Mouse (Mus musculus): ENCODE results near the gene Acot7.
A peak's percentile ranks its signal among the peaks of the same experiment; 100 is the strongest.

Acot7 gene

DNA sequence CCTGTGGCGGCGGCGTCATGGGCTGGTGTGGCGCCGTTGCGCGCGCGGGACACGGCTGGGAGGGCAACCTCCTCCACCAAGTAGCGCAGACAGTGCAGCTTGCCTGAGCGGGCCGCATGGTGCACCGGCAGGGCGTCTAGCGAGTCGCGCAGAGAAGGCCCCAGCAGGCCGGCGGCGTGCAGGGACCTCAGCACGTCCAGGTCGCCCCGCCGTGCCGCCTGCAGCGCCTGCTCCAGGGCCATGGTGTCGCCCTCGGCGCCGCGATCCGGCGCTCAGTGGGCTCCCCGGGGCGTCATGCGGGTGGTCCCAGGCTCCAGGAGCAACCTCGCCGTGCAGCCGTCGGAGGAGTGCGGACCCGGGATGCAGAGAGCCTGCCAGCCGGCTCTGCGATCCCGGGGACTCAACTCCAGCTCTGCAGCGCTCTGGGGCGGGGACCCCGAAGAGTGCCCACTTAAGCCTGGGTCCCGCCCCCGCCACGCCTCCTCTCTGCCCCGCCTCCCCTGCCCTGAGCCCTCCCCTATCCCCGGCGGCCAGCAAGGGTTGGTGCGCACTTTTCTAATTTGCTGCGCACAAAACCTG, 25.9 kb upstream of the Acot7 start, which contains the start of gene Espn:
Espn (minus strand) TSS at position 406 of the 579 bp plus-strand sequence.
- DNase-seq = peak; percentile 85

DNA sequence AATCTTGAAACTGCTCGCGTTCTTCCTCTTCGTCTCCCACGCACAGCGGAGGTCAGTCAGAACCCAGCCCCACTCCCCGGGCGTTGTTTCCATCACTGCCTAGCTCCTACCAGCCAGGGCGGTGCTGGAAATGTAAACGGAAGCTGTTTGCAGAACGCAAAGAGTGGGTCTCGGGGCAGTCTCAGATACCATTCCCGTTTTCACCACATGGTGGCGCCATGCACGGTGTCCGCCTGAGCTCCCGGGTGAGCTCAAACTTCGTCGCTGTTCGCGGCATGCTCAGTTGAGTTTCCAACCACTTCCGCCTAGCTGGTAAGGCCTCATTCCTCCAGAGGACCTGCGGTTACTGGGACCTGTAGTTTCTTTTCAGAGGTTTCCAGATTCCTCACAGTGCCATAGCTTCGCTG, 24.2 kb upstream of the Acot7 start:
- DNase-seq = peak; percentile 98

GRCm38 (mm10) chr4:152155019-152155418, 22.9 kb upstream of the Acot7 start:
- no peak for DNase-seq

- peak; percentile 81 for DNase-seq
Observed at GRCm38 (mm10) chr4:152157779-152158584, 20.0 kb upstream of the Acot7 start.

DNA sequence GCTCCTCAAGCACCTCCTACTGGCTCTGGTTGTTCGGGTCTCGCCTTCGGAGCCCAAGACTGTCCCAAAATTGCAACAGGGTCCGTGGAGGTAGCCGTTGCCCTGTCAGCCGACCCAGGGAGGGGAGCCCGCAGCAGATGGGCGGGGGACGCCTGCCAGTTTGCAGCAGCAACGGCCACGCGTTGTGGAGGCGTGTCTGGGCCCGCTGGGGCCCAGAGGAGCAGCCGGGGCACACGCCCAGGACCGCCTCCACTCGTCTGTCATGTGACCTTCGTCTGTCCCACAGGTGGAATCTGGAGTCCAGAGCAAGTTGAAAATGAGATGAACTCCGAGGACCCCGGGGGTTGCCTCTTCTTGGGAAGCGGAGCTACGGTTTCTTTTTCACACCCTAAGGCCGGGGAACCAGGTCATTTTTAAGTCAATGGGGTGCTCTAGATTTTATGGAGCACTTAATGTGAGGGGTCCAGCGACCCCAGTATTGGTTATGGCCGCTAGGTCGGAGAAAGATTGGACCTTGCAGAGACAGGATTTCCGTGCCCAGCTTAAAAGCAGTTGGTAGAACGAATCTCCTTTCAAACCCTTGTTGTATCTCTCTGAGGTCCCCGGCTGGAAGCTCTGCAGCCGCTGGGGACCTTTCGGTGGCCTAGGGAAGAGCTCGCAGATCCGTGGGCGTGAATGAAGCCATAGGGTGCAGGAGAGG, 19.2 kb upstream of the Acot7 start, which contains the start of gene Hes2:
Hes2 (plus strand) TSS at position 283 of the 700 bp plus-strand sequence.
- DNase-seq = peak; percentile 42

DNA sequence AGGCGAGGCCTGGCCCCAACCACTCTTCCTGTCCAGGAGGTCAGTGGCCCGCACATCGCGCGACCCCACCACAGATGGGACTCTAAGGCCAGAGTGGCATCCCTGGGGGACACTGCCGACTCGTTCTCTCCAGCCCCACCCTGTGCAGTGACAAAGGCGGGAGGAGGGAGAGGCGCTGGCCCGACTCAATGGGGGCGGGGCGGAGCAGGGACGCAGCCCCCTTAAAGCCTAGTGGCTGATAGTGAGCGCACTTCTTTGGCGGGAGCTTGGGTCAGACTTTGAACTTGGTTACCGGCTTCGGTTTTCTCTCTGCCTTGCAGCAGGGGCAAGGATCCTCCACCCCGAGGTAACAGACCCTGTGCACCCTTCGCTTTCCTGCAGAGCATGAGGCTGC, 18.7 kb upstream of the Acot7 start:
- DNase-seq = peak; percentile 26

- DNase-seq = no peak
Observed at GRCm38 (mm10) chr4:152160748-152161147, 17.2 kb upstream of the Acot7 start.

DNA sequence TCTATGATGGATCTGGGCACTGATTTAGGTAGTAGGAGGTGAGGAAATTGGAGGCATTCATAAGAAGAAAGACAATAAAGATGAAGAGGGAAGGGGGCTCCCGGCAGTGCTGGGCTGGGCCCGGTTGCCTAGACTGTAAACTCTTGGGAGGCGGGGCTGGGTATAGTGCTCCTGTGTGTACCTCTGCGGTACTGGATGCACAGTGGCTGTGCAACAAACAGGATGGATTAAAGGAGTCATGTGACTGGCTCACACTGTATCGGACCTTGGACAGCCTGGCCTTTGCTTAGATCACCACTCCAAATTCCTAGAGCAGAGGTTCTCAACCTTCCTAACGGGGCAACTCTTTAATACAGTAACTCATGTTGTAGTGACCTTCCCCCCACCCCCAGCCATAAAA, 16.3 kb upstream of the Acot7 start:
- DNase-seq = no peak

GRCm38 (mm10) chr4:152162748-152163147, 15.2 kb upstream of the Acot7 start:
- no peak for DNase-seq

DNA sequence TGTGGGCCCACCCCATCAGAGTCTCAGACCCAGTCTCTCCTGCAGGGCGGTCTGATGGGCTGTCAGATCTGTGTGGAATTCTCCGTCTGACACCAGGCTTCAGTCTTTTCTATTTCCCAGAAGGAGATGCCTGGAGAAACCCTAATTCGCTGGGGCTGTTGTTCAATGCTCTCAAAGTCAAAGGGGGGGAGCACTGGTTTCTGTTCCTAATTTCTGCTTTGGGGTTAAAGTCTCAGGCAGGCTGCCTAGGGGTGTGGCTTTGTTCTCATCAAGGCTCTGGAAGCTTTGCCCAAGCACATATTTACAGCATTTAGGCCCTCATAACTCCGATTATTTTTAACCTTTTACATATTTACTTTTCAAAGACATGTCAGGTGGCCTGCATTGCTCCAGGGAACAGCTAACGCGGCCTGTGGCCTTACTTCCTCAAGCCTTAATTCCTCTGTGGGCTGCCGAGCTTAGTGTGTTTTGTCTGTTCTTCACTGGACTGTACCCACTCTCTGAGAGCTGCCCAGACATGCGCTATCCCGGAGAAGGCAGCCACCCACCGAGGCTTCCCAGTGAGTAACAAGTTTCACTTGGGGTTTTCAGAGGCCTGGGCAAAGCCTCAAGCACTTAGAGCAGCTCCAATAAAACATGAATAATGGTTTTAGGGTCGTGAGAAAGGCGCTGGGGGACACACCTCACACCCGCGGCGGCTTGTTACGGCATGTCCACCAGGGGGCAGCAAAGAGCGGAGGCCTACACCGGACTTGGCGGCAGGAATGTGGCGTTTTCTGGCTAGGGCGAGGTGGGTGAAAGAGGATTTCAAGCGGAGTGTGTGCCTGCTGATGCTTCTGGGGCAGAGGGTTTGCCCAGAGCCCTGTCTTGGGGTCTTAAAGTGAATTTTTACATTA, 12.7 kb upstream of the Acot7 start:
- DNase-seq = peak; percentile 92

DNA sequence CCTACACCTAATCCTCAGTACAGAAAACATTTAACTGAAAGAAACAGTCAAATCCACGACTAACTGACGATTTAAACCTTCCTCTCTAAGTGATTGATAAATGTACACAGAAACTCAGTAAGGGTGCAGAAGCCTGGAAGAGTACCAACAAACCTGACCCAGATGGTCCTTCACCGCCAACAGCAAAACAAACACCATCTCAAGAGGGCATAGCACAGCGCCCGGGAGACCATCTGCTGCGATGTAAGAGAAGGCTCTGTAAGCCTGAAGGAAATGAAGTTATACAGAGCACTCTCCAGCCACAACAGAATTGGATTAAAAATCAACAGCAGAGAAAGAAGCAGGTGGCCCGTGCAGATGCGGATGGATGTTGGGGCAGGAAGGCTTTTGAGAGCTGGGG, 9.9 kb upstream of the Acot7 start:
- no peak for DNase-seq

DNA sequence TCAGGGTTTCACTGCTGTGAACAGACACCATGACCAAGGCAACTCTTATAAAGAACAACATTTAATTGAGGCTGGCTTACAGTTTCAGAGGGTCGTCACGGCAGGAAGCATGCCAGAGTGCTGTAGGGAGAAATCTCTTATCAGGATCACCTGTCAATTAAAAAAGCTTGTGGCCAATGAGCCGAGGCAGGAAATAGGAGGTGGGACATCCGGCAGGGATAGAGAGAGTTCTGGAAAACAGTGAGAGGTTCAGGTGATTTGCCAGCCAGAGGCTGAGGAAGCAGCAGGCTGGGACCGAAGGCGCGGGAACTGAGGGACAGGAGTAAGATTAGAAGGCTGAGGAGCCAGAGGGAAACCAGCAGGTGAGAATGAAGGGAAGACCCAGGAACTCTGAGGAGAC, 8.8 kb upstream of the Acot7 start:
- no peak for DNase-seq

- DNase-seq = no peak
Observed at GRCm38 (mm10) chr4:152170286-152170685, 7.6 kb upstream of the Acot7 start.

GRCm38 (mm10) chr4:152171543-152171942, 6.4 kb upstream of the Acot7 start:
- DNase-seq = no peak

DNA sequence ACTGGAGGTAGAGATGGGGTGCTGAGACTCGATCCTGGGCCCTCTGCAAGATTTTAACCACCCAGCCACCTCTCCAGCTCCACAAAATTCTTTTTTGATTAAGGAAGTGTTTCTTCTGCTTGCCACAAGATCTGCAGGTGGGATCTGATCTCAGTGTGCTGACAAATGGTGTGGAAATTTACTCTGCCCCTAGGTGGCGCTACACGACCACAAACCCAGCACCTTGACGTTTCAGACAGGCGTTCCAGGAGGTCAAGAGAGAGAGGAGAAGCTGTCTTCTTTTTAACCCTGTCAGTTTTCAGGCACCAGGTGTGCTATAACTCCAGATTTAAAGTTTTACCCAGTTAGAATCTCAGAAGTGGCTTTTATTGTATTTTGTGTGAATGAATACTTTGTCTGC, 4.9 kb upstream of the Acot7 start:
- DNase-seq = peak; percentile 91

GRCm38 (mm10) chr4:152173956-152174355, 4.0 kb upstream of the Acot7 start:
- no peak for DNase-seq

- DNase-seq = no peak
Observed at GRCm38 (mm10) chr4:152176638-152177037, 1.3 kb upstream of the Acot7 start.

DNA sequence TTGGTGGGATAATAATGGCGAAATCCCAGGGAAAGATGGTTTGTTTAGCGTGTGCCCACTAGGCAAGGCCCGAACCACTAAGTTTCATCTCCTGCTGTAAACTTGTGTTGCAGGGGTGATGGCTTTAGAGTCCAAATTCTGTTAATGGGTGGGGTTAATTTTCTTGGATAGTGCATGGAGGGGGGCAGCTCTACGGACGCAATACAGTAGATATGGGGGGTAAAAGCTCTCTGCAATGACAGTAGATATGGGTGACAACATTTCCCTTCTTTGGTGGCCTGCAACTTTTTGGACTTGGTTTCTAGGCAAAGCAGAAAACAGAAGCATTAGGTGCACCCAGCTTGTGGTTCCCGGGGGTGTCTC, 779 bp upstream of the Acot7 start:
- DNase-seq = no peak

DNA sequence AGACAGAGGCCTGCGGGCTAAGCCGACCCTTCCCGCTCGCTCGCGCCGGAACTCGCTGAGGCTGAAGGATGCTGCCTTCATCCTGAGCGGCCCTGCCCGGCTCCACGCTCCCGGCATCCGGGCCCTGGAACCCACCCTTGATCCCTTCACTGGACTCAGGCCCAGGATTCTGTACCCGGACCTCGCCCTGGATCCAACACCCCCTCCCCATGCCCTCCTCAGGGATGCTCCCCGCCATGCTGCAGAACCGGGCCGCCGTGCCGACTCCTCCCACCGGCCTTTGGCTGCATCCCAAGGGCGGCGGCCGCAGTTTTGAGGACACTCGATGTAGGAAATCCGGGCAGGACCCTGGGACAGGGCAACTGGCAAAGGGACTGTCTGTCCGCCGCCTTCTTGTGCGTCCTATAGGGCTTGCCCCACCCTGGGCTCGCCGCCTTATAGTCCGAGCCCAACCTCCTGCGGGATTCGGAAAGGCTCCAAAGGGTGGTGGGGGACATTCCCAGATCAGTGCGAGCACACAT, 470 bp downstream of the Acot7 start:
- DNase-seq = no peak

DNA sequence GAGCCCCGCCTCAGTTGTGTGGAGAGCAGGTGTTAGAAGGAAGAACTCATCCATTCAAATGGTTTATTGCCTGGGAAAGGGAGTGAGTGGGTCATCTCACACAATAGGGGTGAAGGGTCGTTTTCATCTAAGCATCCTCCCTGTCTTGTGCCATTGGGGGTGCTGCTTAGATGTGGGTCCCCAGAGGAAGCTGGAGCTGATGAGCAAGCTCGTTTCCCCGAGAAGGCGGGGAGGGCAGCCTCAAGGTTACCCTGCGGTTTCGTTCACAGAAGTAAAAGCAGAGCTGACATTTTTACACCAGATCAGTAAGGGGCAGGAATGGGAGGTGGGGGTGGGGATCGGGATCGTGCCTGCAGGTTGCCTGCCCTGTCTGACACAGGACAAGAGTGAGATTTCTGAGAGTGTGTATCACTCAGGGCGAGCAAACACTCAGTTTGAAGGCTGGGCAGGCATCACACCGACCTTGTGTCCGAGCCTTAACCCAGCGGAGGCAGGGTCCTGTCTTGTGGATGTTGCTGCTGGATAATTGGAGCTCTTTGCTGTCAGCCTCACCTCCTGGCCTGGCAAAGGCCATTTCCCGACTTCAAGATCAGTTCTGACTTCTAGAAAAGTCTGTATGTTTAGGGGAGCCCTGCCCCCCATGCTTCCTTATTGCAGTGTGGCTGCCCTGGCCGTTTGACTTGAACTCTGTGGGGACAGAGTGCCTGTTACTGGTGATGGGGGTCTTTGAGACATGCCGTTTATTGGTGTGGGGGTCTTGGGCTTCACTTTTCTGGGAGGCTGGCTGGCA, 1.2 kb downstream of the Acot7 start:
- DNase-seq = peak; percentile 67

GRCm38 (mm10) chr4:152179946-152180660, 2.2 kb downstream of the Acot7 start:
- DNase-seq = no peak

Data from thymus, postnatal 4 days (tissue).